Comparison of ENCODE assay signal across 15 mouse cellular contexts in the genomic region with DNA sequence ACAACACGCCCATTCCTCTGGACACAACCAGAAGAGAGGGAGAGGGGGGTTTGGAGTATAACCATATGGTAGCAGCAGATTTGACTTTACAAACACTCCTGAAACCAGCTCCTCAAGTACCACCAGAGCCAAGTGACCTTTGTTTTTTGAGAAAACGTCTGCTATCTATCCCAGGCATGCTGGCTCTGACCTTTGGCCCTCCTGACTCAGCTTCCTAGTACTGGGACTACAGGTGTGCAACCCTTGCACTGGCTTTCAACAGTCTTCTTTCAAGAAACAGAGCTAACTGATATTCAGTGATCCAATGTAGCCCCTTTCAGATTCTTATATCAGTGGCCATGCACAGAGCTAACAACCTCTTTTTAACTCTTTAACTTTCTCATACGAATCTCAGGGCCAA. TPM values are rescaled to one million over a fixed set of nuclear protein-coding genes. Genes with fewer than 3 reads are reported as not detected.
"Had no signal": no experiment of that assay in that cellular context is flagged by ENCODE, and none has a peak within 500 bp of the region (broad histone marks: within the 10 kb centered on the region; RNA-seq: fewer than 3 reads in every experiment).

No protein-coding gene starts in this region.

- H3K4me3 ChIP-seq: hindbrain, embryonic 12.5 days; left cerebral cortex, adult 2 months; limb, embryonic 15.5 days; midbrain, embryonic 13.5 days; myocyte; neural tube, embryonic 15.5 days had no signal

- H3K9me3 ChIP-seq: hindbrain, embryonic 12.5 days; limb, embryonic 15.5 days; midbrain, embryonic 13.5 days; neural tube, embryonic 15.5 days had no signal

- H3K27ac ChIP-seq: hindbrain, embryonic 12.5 days; hindbrain, postnatal 0 days; left cerebral cortex, adult 2 months; limb, embryonic 15.5 days; liver, embryonic 14.5 days; midbrain, embryonic 13.5 days; neural tube, embryonic 15.5 days had no signal

- H3K4me1 ChIP-seq: hindbrain, embryonic 12.5 days; limb, embryonic 15.5 days; neural tube, embryonic 15.5 days had no signal

- H3K27me3 ChIP-seq: hindbrain, embryonic 12.5 days; limb, embryonic 15.5 days; midbrain, embryonic 13.5 days; neural tube, embryonic 15.5 days had no signal

- H3K9ac ChIP-seq: hindbrain, embryonic 12.5 days; limb, embryonic 15.5 days; liver, embryonic 14.5 days; midbrain, embryonic 13.5 days; neural tube, embryonic 15.5 days had no signal

- H3K4me2 ChIP-seq: hindbrain, embryonic 12.5 days; limb, embryonic 15.5 days; midbrain, embryonic 13.5 days; neural tube, embryonic 15.5 days had no signal

- DNase-seq: lung, adult 18-20 months; right cerebral cortex, adult 18-20 months; right cerebral cortex, postnatal 25 days; spleen, adult 18-20 months; thymus, postnatal 4 days had no signal

- ATAC-seq: hindbrain, postnatal 0 days; midbrain, embryonic 13.5 days had no signal

RNA-seq across cellular contexts. Expression of a gene that starts 20.4 kb away (rescaled TPM):
- polyA plus RNA-seq: hindbrain, embryonic 12.5 days; midbrain, embryonic 13.5 days; neural tube, embryonic 11.5 days; stomach, embryonic 14.5 days had no signal
